Mouse (Mus musculus): Measurements from ENCODE around the gene Sec24b. TPM values are rescaled to one million over a fixed set of nuclear protein-coding genes. Genes with fewer than 3 reads are reported as not detected.

Sec24b gene
- polyA plus RNA-seq, 1 experiment, result 58.2 TPM

- Histone ChIP-seq H3K4me3 (ENCODE audit: extremely low read depth, insufficient read depth, insufficient read length) (no peak overlapping the region), H3K27ac (ENCODE audit: insufficient read depth, low read length) (no peak overlapping the region), H3K27me3 (ENCODE audit: control insufficient read depth, insufficient read depth, low read length) (no peaks in the 10 kb centered on the region), H3K36me3 (ENCODE audit: control insufficient read depth, insufficient read depth, low read length) (peaks cover 9% of the 10 kb centered on the region), H3K4me1 (ENCODE audit: control insufficient read depth, insufficient read depth, insufficient read length) (no peaks in the 10 kb centered on the region)
- DNase-seq (ENCODE audit: low read depth in 1 of 2, low spot score in 2 of 2), result no peak
- no peak for TF ChIP-seq CTCF (IDR thresholded peaks at IDR 0.05; ENCODE audit: extremely low read depth, insufficient read depth, insufficient read length, insufficient replicate concordance)
- WGBS, result 87% methylated on average over 4 of the region's 4 CpGs
These were observed 21.3 kb downstream of the Sec24b start for GRCm38 (mm10) chr3:130040017-130040416.

GRCm38 (mm10) chr3:130028741-130029140 is 32.6 kb downstream of the Sec24b start:
- DNase-seq (ENCODE audit: low read depth in 1 of 2, low spot score in 2 of 2), result no peak
- TF ChIP-seq POLR2A (IDR thresholded peaks at IDR 0.05; ENCODE audit: low read depth, low read length), result no peak
- no peak for TF ChIP-seq CTCF (IDR thresholded peaks at IDR 0.05; ENCODE audit: extremely low read depth, insufficient read depth, insufficient read length, insufficient replicate concordance)
- Histone ChIP-seq H3K4me3 (ENCODE audit: extremely low read depth, insufficient read depth, insufficient read length) (no peak overlapping the region), H3K27me3 (ENCODE audit: control insufficient read depth, insufficient read depth, low read length) (no peaks in the 10 kb centered on the region), H3K27ac (ENCODE audit: insufficient read depth, low read length) (no peak overlapping the region), H3K36me3 (ENCODE audit: control insufficient read depth, insufficient read depth, low read length) (peaks cover 30% of the 10 kb centered on the region), H3K4me1 (ENCODE audit: control insufficient read depth, insufficient read depth, insufficient read length) (no peaks in the 10 kb centered on the region)
- WGBS, result 94% methylated on average over 5 of the region's 5 CpGs

- Histone ChIP-seq H3K4me3 (ENCODE audit: extremely low read depth, insufficient read depth, insufficient read length) (no peak overlapping the region), H3K27me3 (ENCODE audit: control insufficient read depth, insufficient read depth, low read length) (no peaks in the 10 kb centered on the region), H3K4me1 (ENCODE audit: control insufficient read depth, insufficient read depth, insufficient read length) (no peaks in the 10 kb centered on the region), H3K36me3 (ENCODE audit: control insufficient read depth, insufficient read depth, low read length) (peaks cover 25% of the 10 kb centered on the region), H3K27ac (ENCODE audit: insufficient read depth, low read length) (no peak overlapping the region)
- 97% methylated on average over 10 of the region's 10 CpGs for WGBS
- DNase-seq (ENCODE audit: low read depth in 1 of 2, low spot score in 2 of 2), result no peak
- TF ChIP-seq CTCF (IDR thresholded peaks at IDR 0.05; ENCODE audit: extremely low read depth, insufficient read depth, insufficient read length, insufficient replicate concordance) (no peak), POLR2A (IDR thresholded peaks at IDR 0.05; ENCODE audit: low read depth, low read length) (no peak)
These were observed 35.2 kb downstream of the Sec24b start for GRCm38 (mm10) chr3:130026181-130026580.

- Histone ChIP-seq H3K27ac (ENCODE audit: insufficient read depth, low read length) (no peak overlapping the region), H3K4me3 (ENCODE audit: extremely low read depth, insufficient read depth, insufficient read length) (no peak overlapping the region), H3K36me3 (ENCODE audit: control insufficient read depth, insufficient read depth, low read length) (peaks cover 23% of the 10 kb centered on the region), H3K27me3 (ENCODE audit: control insufficient read depth, insufficient read depth, low read length) (no peaks in the 10 kb centered on the region), H3K4me1 (ENCODE audit: control insufficient read depth, insufficient read depth, insufficient read length) (no peaks in the 10 kb centered on the region)
- TF ChIP-seq CTCF (IDR thresholded peaks at IDR 0.05; ENCODE audit: extremely low read depth, insufficient read depth, insufficient read length, insufficient replicate concordance), result no peak
- no peak for TF ChIP-seq POLR2A (IDR thresholded peaks at IDR 0.05; ENCODE audit: low read depth, low read length)
- no peak for DNase-seq (ENCODE audit: low read depth in 1 of 2, low spot score in 2 of 2)
- 90% methylated on average over 8 of the region's 8 CpGs for WGBS
These were observed 35.8 kb downstream of the Sec24b start for GRCm38 (mm10) chr3:130025556-130025955.

GRCm38 (mm10) chr3:130012943-130013342 is 48.4 kb downstream of the Sec24b start:
- H3K4me1 ChIP-seq (ENCODE audit: control insufficient read depth, insufficient read depth, insufficient read length), result no peaks in the 10 kb centered on the region
- TF ChIP-seq CTCF (IDR thresholded peaks at IDR 0.05; ENCODE audit: extremely low read depth, insufficient read depth, insufficient read length, insufficient replicate concordance) (no peak), POLR2A (IDR thresholded peaks at IDR 0.05; ENCODE audit: low read depth, low read length) (no peak)
- no peak for DNase-seq (ENCODE audit: low read depth in 1 of 2, low spot score in 2 of 2)
- H3K27ac ChIP-seq (ENCODE audit: insufficient read depth, low read length), result no peak overlapping the region
- H3K27me3 ChIP-seq (ENCODE audit: control insufficient read depth, insufficient read depth, low read length), result no peaks in the 10 kb centered on the region
- no peak overlapping the region for H3K4me3 ChIP-seq (ENCODE audit: extremely low read depth, insufficient read depth, insufficient read length)
- H3K36me3 ChIP-seq (ENCODE audit: control insufficient read depth, insufficient read depth, low read length), result peaks cover 8% of the 10 kb centered on the region
- WGBS, result 40% methylated on average over 2 of the region's 2 CpGs

GRCm38 (mm10) chr3:130011236-130011635 is 50.1 kb downstream of the Sec24b start:
- H3K4me1 ChIP-seq (ENCODE audit: control insufficient read depth, insufficient read depth, insufficient read length), result no peaks in the 10 kb centered on the region
- H3K27me3 ChIP-seq (ENCODE audit: control insufficient read depth, insufficient read depth, low read length), result no peaks in the 10 kb centered on the region
- no peak for TF ChIP-seq CTCF (IDR thresholded peaks at IDR 0.05; ENCODE audit: extremely low read depth, insufficient read depth, insufficient read length, insufficient replicate concordance)
- TF ChIP-seq POLR2A (IDR thresholded peaks at IDR 0.05; ENCODE audit: low read depth, low read length), result no peak
- peaks cover 15% of the 10 kb centered on the region for H3K36me3 ChIP-seq (ENCODE audit: control insufficient read depth, insufficient read depth, low read length)
- H3K27ac ChIP-seq (ENCODE audit: insufficient read depth, low read length), result no peak overlapping the region
- no peak for DNase-seq (ENCODE audit: low read depth in 1 of 2, low spot score in 2 of 2)
- WGBS, result 87% methylated on average over 1 of the region's 1 CpGs
- H3K4me3 ChIP-seq (ENCODE audit: extremely low read depth, insufficient read depth, insufficient read length), result no peak overlapping the region

- 93% methylated on average over 7 of the region's 7 CpGs for WGBS
- Histone ChIP-seq H3K4me3 (ENCODE audit: extremely low read depth, insufficient read depth, insufficient read length) (no peak overlapping the region), H3K4me1 (ENCODE audit: control insufficient read depth, insufficient read depth, insufficient read length) (no peaks in the 10 kb centered on the region), H3K36me3 (ENCODE audit: control insufficient read depth, insufficient read depth, low read length) (peaks cover 37% of the 10 kb centered on the region), H3K27ac (ENCODE audit: insufficient read depth, low read length) (no peak overlapping the region), H3K27me3 (ENCODE audit: control insufficient read depth, insufficient read depth, low read length) (no peaks in the 10 kb centered on the region)
- no peak for TF ChIP-seq POLR2A (IDR thresholded peaks at IDR 0.05; ENCODE audit: low read depth, low read length)
- no peak for TF ChIP-seq CTCF (IDR thresholded peaks at IDR 0.05; ENCODE audit: extremely low read depth, insufficient read depth, insufficient read length, insufficient replicate concordance)
- no peak for DNase-seq (ENCODE audit: low read depth in 1 of 2, low spot score in 2 of 2)
These were observed 55.2 kb downstream of the Sec24b start for GRCm38 (mm10) chr3:130006141-130006540.

All from spleen, adult 2 months (tissue).